Mouse (Mus musculus): ENCODE results near the gene Asb1.

DNA sequence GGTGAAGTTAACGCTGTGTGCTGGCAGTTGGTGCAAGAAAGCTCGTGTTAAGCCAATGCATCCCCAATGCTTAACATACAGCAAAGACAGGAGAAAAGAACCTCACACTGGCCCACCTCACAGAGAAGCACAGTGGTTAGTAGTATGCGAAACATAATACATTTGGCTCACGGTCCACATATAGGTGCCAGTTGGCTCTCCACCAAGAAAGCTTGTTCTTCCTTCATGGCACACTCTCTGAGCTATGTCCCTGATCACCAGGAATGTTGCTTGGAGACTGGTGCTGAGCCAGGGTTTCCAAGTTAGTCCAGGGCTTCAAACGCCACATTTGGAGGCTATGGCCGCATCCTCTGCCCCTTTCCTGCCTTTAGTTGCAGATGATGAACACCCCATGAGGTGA, 20.9 kb downstream of the Asb1 start:
- no peak for TF ChIP-seq ZC3H11A (IDR thresholded peaks at IDR 0.05; ENCODE audit: borderline replicate concordance, low read depth, low read length)
- no peak for TF ChIP-seq HCFC1 (IDR thresholded peaks at IDR 0.05; ENCODE audit: borderline replicate concordance, insufficient read depth, low read length)
- no peak for TF ChIP-seq MAFK (IDR thresholded peaks at IDR 0.05; ENCODE audit: insufficient read depth, low read depth, low read length)
- no peak for TF ChIP-seq CHD2 (IDR thresholded peaks at IDR 0.05; ENCODE audit: low read depth, low read length)
- no peak for TF ChIP-seq ZNF384 (IDR thresholded peaks at IDR 0.05; ENCODE audit: low read depth, low read length)

Measured in ES-E14 (cell line).